Mouse (Mus musculus) adrenal gland, postnatal 10 days (tissue): Measurements from ENCODE around the gene Tysnd1. TPM values are rescaled to one million over a fixed set of nuclear protein-coding genes. Genes with fewer than 3 reads are reported as not detected.

Experiments used
- DNase-seq: peaks from one replicate; pipeline ENCODE4 v3.0.0; 2021; ENCODE audit warnings: mixed read lengths
- long read RNA-seq, 2 experiments: library from polyadenylated mRNA; stranded (forward); transcript quantifications; one replicate each; pipeline ENCODE4 v2.0.0; 2021
- total RNA-seq, 2 experiments: library from RNA; stranded (reverse); gene quantifications; 2 replicates each; pipeline ENCODE4 v1.2.3; 2021

The Tysnd1 gene
- 10 to 100 TPM; 84.3 to 87.3 TPM for total RNA-seq
- long read RNA-seq, experiment 1, transcript Tysnd1-204 (3 exons, 306 nt) = minor isoform, 5 of 385 reads
- long read RNA-seq, experiment 1, transcript Tysnd1-201 (4 exons, 2,286 nt) = major isoform, 354 of 385 reads
- long read RNA-seq, experiment 1, partial matches to known transcripts = 4 of 385 reads
- long read RNA-seq, experiment 1, other reads (novel, unspliced or antisense) = 18 of 385 reads
- long read RNA-seq, experiment 2, transcript Tysnd1-201 (4 exons, 2,286 nt) = major isoform, 196 of 205 reads
- long read RNA-seq, experiment 2, partial matches to known transcripts = 5 of 205 reads
- long read RNA-seq, experiment 2, other reads (novel, unspliced or antisense) = 3 of 205 reads

- peak; percentile 98 for DNase-seq
Measured at GRCm38 (mm10) chr10:61694870-61695670, at the start of gene Tysnd1. Gene Tysnd1, plus strand, starts transcription at chr10:61695514.

- no peak for DNase-seq
Measured at GRCm38 (mm10) chr10:61646557-61646956, 48.8 kb upstream of the Tysnd1 start.

- DNase-seq = peak; percentile 94
Measured at GRCm38 (mm10) chr10:61647790-61648736, 47.3 kb upstream of the Tysnd1 start, which contains the start of gene Ppa1. Gene Ppa1, plus strand, starts transcription at chr10:61648552.

- no peak for DNase-seq
Measured at GRCm38 (mm10) chr10:61648737-61649645, 46.3 kb upstream of the Tysnd1 start.

GRCm38 (mm10) chr10:61654105-61654504, 41.2 kb upstream of the Tysnd1 start:
- no peak for DNase-seq

GRCm38 (mm10) chr10:61654691-61655090, 40.6 kb upstream of the Tysnd1 start:
- no peak for DNase-seq

GRCm38 (mm10) chr10:61655188-61655587, 40.1 kb upstream of the Tysnd1 start:
- no peak for DNase-seq

GRCm38 (mm10) chr10:61656928-61657882, 38.1 kb upstream of the Tysnd1 start:
- no peak for DNase-seq

GRCm38 (mm10) chr10:61657985-61658384, 37.3 kb upstream of the Tysnd1 start:
- peak; percentile 60 for DNase-seq

- DNase-seq = no peak
Measured at GRCm38 (mm10) chr10:61661887-61662286, 33.4 kb upstream of the Tysnd1 start.

- DNase-seq = peak; percentile 58
Measured at GRCm38 (mm10) chr10:61662391-61662988, 32.8 kb upstream of the Tysnd1 start.

GRCm38 (mm10) chr10:61665111-61665510, 30.2 kb upstream of the Tysnd1 start:
- no peak for DNase-seq

GRCm38 (mm10) chr10:61665651-61666050, 29.7 kb upstream of the Tysnd1 start:
- DNase-seq = no peak

GRCm38 (mm10) chr10:61669289-61669688, 26.0 kb upstream of the Tysnd1 start:
- DNase-seq = no peak

GRCm38 (mm10) chr10:61669896-61670295, 25.4 kb upstream of the Tysnd1 start:
- no peak for DNase-seq

- DNase-seq = no peak
Measured at GRCm38 (mm10) chr10:61670758-61671157, 24.6 kb upstream of the Tysnd1 start.

GRCm38 (mm10) chr10:61675935-61676334, 19.4 kb upstream of the Tysnd1 start:
- no peak for DNase-seq

- no peak for DNase-seq
Measured at GRCm38 (mm10) chr10:61679545-61679944, 15.8 kb upstream of the Tysnd1 start.
